Mouse (Mus musculus): ENCODE results near the gene Wdr63. TPM values are rescaled to one million over a fixed set of nuclear protein-coding genes. Genes with fewer than 3 reads are reported as not detected.

Gene Wdr63
- polyA plus RNA-seq, 1 experiment from 2014 or later, result not detected

DNA sequence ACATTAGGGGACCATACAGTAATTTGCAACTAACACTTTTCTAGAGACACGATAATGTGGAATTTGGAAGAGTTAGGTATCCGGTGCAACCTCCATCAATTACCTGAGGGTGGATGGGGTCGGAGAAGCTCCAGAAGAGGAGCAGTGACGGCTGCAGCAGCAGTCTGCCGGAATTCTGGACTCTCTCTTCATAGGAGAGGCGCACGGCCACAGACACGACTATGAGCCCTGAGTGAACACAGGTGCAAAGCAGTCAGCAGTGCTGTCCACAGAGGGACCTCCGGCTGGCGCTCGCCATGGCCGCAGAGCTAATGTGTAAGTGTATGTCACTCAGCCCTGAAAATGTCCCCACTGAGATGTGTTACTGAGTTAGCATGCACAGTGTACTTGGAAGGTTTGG is 27.7 kb downstream of the Wdr63 start:
- no peak overlapping the region for H3K4me2 ChIP-seq (ENCODE audit: low read depth, low read length)
- H3K27me3 ChIP-seq (replicated peaks; ENCODE audit: control insufficient read depth, insufficient read depth, low read length), result no peaks in the 10 kb centered on the region
- no peaks in the 10 kb centered on the region for H3K36me3 ChIP-seq (ENCODE audit: control insufficient read depth, insufficient read depth, low read length)
- H3K9me3 ChIP-seq (ENCODE audit: control insufficient read depth, low read length), result no peaks in the 10 kb centered on the region
- no peak overlapping the region for H3K9ac ChIP-seq (ENCODE audit: low read depth, low read length)
- no peak overlapping the region for H3K4me3 ChIP-seq (ENCODE audit: low read length)
- H3K4me1 ChIP-seq (ENCODE audit: control insufficient read depth, insufficient read depth, low read length), result no peaks in the 10 kb centered on the region
- no peak overlapping the region for H3K27ac ChIP-seq (ENCODE audit: low read length)
- no peak for ATAC-seq
- 88% methylated on average over 12 of the region's 12 CpGs for WGBS

DNA sequence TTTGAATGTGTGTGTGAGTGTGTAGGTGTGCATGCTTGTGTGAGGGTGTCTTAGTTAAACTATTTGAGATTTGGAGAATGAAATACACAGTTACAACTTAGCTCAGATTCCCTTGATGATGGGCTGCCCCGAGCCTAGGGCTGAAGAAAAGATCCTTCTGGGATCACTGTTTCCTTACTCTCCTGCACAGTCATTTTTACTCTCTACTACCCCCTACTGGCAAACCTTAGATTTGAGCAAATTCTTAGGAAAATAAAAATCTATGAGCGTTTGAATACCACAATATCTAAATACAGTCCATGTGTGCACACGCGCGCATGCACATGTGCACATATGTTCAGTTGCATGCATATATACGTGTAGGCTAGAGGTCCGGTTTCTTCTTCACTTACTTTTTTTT is 35.1 kb downstream of the Wdr63 start:
- 74% methylated on average over 7 of the region's 7 CpGs for WGBS
- no peak overlapping the region for H3K4me2 ChIP-seq (ENCODE audit: low read depth, low read length)
- H3K27ac ChIP-seq (ENCODE audit: low read length), result no peak overlapping the region
- H3K27me3 ChIP-seq (replicated peaks; ENCODE audit: control insufficient read depth, insufficient read depth, low read length), result no peaks in the 10 kb centered on the region
- H3K4me3 ChIP-seq (ENCODE audit: low read length), result no peak overlapping the region
- H3K4me1 ChIP-seq (ENCODE audit: control insufficient read depth, insufficient read depth, low read length), result no peaks in the 10 kb centered on the region
- no peaks in the 10 kb centered on the region for H3K36me3 ChIP-seq (ENCODE audit: control insufficient read depth, insufficient read depth, low read length)
- no peaks in the 10 kb centered on the region for H3K9me3 ChIP-seq (ENCODE audit: control insufficient read depth, low read length)
- ATAC-seq, result no peak
- no peak overlapping the region for H3K9ac ChIP-seq (ENCODE audit: low read depth, low read length)

DNA sequence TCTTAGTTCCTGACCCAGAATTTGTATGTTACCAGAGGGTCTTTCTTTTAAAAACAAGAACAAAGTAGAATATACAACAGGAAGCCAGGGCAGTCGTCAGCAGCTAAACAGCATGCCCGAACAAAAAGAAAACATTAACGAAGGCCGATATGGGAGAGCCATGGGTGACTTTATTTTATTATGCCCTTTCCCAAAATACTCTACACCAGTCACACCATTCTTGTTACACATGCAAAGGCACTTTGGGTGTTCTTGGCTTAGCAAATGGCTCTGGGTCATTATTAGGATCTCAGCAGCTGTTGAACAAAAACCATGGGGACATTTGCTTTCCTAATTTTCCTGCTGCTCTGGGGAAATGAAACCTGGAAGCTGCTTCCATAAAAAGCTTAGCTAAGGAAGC is 38.7 kb downstream of the Wdr63 start:
- WGBS, result 85% methylated on average over 4 of the region's 4 CpGs
- no peak overlapping the region for H3K4me3 ChIP-seq (ENCODE audit: low read length)
- H3K36me3 ChIP-seq (ENCODE audit: control insufficient read depth, insufficient read depth, low read length), result no peaks in the 10 kb centered on the region
- H3K9ac ChIP-seq (ENCODE audit: low read depth, low read length), result no peak overlapping the region
- H3K4me2 ChIP-seq (ENCODE audit: low read depth, low read length), result no peak overlapping the region
- ATAC-seq, result no peak
- no peaks in the 10 kb centered on the region for H3K27me3 ChIP-seq (replicated peaks; ENCODE audit: control insufficient read depth, insufficient read depth, low read length)
- no peaks in the 10 kb centered on the region for H3K4me1 ChIP-seq (ENCODE audit: control insufficient read depth, insufficient read depth, low read length)
- no peaks in the 10 kb centered on the region for H3K9me3 ChIP-seq (ENCODE audit: control insufficient read depth, low read length)
- no peak overlapping the region for H3K27ac ChIP-seq (ENCODE audit: low read length)

DNA sequence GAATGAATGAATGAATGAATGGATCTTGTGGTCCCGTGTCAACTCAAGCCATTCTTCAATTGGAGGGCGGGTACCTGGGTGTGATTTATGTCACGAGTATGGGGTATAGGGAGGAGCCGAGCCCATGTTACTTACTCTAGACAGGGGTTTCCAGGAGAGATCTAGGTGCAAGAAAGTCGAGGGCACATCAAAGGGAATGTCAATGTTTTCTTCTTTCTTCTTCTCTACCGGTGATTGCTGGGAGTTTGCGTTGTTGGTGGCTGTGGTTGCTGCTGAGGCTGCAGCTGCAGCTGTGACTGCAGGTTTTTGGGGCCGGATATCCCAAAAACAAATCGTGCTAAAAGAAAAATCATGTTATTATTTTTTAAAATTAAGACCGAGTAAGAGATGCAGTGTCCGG is 44.8 kb downstream of the Wdr63 start:
- Histone ChIP-seq H3K9me3 (ENCODE audit: control insufficient read depth, low read length) (no peaks in the 10 kb centered on the region), H3K4me2 (ENCODE audit: low read depth, low read length) (no peak overlapping the region), H3K4me3 (ENCODE audit: low read length) (no peak overlapping the region), H3K9ac (ENCODE audit: low read depth, low read length) (no peak overlapping the region), H3K27me3 (replicated peaks; ENCODE audit: control insufficient read depth, insufficient read depth, low read length) (no peaks in the 10 kb centered on the region), H3K36me3 (ENCODE audit: control insufficient read depth, insufficient read depth, low read length) (no peaks in the 10 kb centered on the region), H3K4me1 (ENCODE audit: control insufficient read depth, insufficient read depth, low read length) (no peaks in the 10 kb centered on the region), H3K27ac (ENCODE audit: low read length) (no peak overlapping the region)
- 87% methylated on average over 11 of the region's 11 CpGs for WGBS
- no peak for ATAC-seq

DNA sequence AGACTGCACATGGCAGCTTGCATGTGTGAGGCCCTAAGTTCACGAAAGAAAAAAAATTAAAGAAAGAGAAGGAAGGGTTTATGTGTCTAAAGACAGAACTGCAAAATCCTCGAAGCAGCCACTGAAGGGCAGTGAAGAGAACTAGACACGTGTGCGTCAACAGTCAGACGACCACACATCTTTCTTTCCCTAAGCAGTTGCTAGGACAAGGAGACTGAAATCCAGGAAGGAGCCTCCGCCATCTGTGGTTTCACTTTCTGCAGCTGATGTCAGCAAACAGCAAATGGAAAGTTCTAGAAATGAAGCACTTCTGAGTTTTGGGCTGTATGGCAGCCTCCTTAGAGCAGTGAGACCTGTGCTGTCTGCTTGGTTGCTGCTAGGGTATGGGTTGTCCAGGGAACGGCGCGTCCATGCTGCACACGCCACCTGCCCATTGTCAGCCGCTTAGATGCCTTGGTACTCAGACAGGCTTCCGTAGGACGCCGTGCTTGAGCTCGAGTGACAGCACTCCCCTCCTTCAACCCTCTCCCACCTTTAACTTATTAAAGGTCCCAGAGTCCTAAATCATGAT is 48.5 kb downstream of the Wdr63 start:
- Histone ChIP-seq H3K9me3 (ENCODE audit: control insufficient read depth, low read length) (no peaks in the 10 kb centered on the region), H3K36me3 (ENCODE audit: control insufficient read depth, insufficient read depth, low read length) (no peaks in the 10 kb centered on the region), H3K27ac (ENCODE audit: low read length) (no peak overlapping the region), H3K9ac (ENCODE audit: low read depth, low read length) (no peak overlapping the region), H3K4me2 (ENCODE audit: low read depth, low read length) (no peak overlapping the region), H3K4me3 (ENCODE audit: low read length) (no peak overlapping the region), H3K27me3 (replicated peaks; ENCODE audit: control insufficient read depth, insufficient read depth, low read length) (no peaks in the 10 kb centered on the region), H3K4me1 (ENCODE audit: control insufficient read depth, insufficient read depth, low read length) (no peaks in the 10 kb centered on the region)
- 77% methylated on average over 15 of the region's 15 CpGs for WGBS
- ATAC-seq, result no peak

DNA sequence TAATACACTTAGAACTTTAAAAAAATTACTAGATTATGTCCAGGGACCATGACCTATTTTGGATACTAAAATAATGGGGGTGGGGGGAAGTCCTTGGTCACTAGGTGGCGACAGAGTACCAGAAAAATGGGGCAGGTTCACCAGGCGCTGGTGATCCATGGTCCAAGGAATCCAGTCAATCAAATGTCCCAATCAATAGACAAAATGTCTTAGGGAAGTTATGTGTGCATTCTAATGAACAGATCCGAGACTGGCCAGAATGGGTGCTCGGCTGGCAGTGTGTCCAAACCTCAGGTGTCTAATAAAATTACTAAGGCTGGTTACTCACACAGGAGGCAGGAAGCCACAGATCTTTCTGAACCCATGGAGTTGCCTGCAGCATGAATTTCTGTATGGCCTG is 49.7 kb downstream of the Wdr63 start:
- peak; percentile 44; the same call in 1 of the 2 replicates for ATAC-seq
- H3K36me3 ChIP-seq (ENCODE audit: control insufficient read depth, insufficient read depth, low read length), result no peaks in the 10 kb centered on the region
- H3K27me3 ChIP-seq (replicated peaks; ENCODE audit: control insufficient read depth, insufficient read depth, low read length), result no peaks in the 10 kb centered on the region
- H3K4me3 ChIP-seq (ENCODE audit: low read length), result no peak overlapping the region
- H3K4me1 ChIP-seq (ENCODE audit: control insufficient read depth, insufficient read depth, low read length), result no peaks in the 10 kb centered on the region
- H3K9ac ChIP-seq (ENCODE audit: low read depth, low read length), result no peak overlapping the region
- no peaks in the 10 kb centered on the region for H3K9me3 ChIP-seq (ENCODE audit: control insufficient read depth, low read length)
- H3K4me2 ChIP-seq (ENCODE audit: low read depth, low read length), result no peak overlapping the region
- no peak overlapping the region for H3K27ac ChIP-seq (ENCODE audit: low read length)
- WGBS, result 15% methylated on average over 4 of the region's 4 CpGs

DNA sequence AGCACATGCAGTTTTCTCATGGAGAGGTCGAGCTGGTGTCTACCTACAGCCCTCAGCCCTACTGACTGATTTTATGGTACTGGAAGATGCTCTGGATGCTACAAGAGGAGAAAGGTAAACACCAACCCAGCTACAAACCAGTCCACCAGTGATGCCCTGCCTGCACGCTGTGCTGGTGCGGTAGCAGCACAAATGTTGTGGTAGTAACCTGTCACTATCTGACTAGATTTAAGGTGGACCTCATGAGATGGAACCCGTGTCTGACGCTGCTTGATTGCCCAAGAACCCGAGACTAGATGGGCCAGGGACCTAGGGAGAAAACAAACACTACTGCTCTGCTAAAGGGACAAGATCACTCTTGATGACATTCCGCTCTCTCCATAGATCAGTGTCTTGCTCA is 50.8 kb downstream of the Wdr63 start:
- ATAC-seq, result no peak
- no peaks in the 10 kb centered on the region for H3K4me1 ChIP-seq (ENCODE audit: control insufficient read depth, insufficient read depth, low read length)
- H3K27me3 ChIP-seq (replicated peaks; ENCODE audit: control insufficient read depth, insufficient read depth, low read length), result no peaks in the 10 kb centered on the region
- no peaks in the 10 kb centered on the region for H3K9me3 ChIP-seq (ENCODE audit: control insufficient read depth, low read length)
- no peaks in the 10 kb centered on the region for H3K36me3 ChIP-seq (ENCODE audit: control insufficient read depth, insufficient read depth, low read length)
- H3K4me2 ChIP-seq (ENCODE audit: low read depth, low read length), result no peak overlapping the region
- WGBS, result 65% methylated on average over 7 of the region's 7 CpGs
- no peak overlapping the region for H3K4me3 ChIP-seq (ENCODE audit: low read length)
- H3K27ac ChIP-seq (ENCODE audit: low read length), result no peak overlapping the region
- H3K9ac ChIP-seq (ENCODE audit: low read depth, low read length), result no peak overlapping the region

DNA sequence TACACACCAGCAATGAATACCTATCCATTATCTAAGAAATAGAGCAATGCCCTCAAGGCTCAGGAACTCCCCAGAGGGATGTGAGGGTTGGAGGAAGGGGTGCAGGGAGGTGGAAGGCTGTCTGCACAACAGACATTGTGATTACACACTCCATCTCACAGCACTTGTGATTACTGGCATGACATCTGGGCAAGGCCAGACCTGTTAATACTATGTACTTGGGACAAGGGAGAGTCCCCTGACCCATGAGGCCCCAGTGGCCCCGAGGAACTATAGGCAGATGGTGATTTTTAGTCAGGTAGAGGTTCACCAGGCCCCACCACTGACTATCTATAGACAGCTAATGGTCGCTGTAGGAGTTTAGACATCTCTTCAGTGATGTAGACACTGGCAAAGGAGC is 54.1 kb downstream of the Wdr63 start:
- 83% methylated on average over 2 of the region's 2 CpGs for WGBS

DNA sequence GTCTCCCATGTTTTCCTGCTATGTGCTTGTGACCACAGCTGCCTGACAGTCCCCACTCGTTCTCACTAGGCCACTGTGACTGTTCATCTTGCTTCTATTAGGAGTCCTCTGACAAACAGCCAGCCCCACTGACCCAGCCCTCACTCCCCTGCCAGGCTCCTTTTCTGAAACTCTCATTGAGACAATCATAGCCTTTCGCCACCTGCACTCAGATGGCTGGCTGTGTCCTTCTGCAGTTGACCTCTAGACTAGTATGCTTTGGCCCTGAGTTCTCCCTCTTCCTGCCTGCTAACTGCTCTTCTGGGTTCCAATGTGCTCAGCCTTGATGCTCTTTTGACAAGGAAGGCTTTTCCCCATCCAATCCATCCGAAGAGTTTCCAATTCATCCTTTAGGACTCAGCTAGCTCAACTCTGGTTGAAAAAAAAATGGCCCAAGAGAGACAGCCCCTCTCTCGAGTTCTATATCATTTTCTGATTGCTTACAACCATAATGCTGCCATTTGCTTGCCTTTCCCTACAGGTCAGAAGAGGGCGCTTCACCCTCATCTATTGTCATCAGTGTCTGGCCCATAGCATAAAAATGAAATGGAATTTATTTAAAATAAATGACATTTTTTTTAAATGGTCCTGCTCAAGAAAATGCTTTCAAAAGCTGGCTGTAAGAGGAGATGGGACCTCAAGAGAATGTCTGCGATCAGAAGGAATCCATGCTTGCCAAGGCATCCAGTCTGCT is 54.7 kb downstream of the Wdr63 start:
- WGBS, result 71% methylated on average over 6 of the region's 6 CpGs
- no peak overlapping the region for H3K4me2 ChIP-seq (ENCODE audit: low read depth, low read length)
- ATAC-seq, result no peak

More for the DNA sequence above, 54.1 kb downstream of the Wdr63 start:
- Histone ChIP-seq H3K4me3 (ENCODE audit: low read length) (no peak overlapping the region), H3K9me3 (ENCODE audit: control insufficient read depth, low read length) (no peaks in the 10 kb centered on the region), H3K27me3 (replicated peaks; ENCODE audit: control insufficient read depth, insufficient read depth, low read length) (no peaks in the 10 kb centered on the region), H3K36me3 (ENCODE audit: control insufficient read depth, insufficient read depth, low read length) (no peaks in the 10 kb centered on the region), H3K9ac (ENCODE audit: low read depth, low read length) (no peak overlapping the region), H3K4me1 (ENCODE audit: control insufficient read depth, insufficient read depth, low read length) (no peaks in the 10 kb centered on the region), H3K27ac (ENCODE audit: low read length) (no peak overlapping the region), H3K4me2 (ENCODE audit: low read depth, low read length) (no peak overlapping the region)
- no peak for ATAC-seq

More for the DNA sequence above, 54.7 kb downstream of the Wdr63 start:
- no peaks in the 10 kb centered on the region for H3K9me3 ChIP-seq (ENCODE audit: control insufficient read depth, low read length)
- no peaks in the 10 kb centered on the region for H3K4me1 ChIP-seq (ENCODE audit: control insufficient read depth, insufficient read depth, low read length)
- H3K36me3 ChIP-seq (ENCODE audit: control insufficient read depth, insufficient read depth, low read length), result no peaks in the 10 kb centered on the region
- no peak overlapping the region for H3K9ac ChIP-seq (ENCODE audit: low read depth, low read length)
- H3K27ac ChIP-seq (ENCODE audit: low read length), result no peak overlapping the region
- H3K27me3 ChIP-seq (replicated peaks; ENCODE audit: control insufficient read depth, insufficient read depth, low read length), result no peaks in the 10 kb centered on the region
- H3K4me3 ChIP-seq (ENCODE audit: low read length), result no peak overlapping the region

All from intestine, embryonic 16.5 days (tissue).